Mouse (Mus musculus) olfactory bulb, adult 2 months (tissue): ENCODE results near the gene Exosc10.

Experiments used
- CTCF ChIP-seq: fragments of 200-500 bp; IDR thresholded peaks from 2 replicates; pipeline ENCODE4 v1.5.1; 2012; ENCODE audit warnings: low read depth, mild to moderate bottlenecking, low read length, moderate library complexity; ENCODE audit not compliant: insufficient read depth
- POLR2A ChIP-seq: fragments of 200-500 bp; IDR thresholded peaks from 2 replicates; pipeline ENCODE4 v1.6.1; 2012; ENCODE audit warnings: mild to moderate bottlenecking, low read depth, low read length, moderate library complexity; ENCODE audit not compliant: insufficient read depth

DNA sequence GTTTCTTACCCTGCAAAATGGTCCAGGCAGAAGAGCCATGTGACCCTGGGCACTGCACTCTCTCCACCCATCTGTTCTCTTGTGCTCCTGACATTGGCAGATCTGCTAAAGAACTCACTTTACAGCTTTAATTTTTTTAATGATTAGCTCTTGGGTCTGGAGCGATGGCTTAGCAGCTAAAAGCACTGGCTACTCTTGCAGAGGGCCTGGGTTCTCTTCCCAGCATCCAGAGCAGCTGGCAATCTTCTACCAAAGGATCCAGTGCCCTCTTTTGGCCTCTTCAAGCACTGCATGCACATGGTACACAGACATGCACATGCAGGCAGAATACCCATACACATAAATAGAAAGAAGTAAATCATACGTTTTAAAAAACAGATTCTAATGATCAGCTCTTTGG is 42.9 kb upstream of the Exosc10 start:
- TF ChIP-seq POLR2A, result no peak
- TF ChIP-seq CTCF, result no peak
